Mouse (Mus musculus) testis, adult 2 months (tissue): ENCODE results near the gene Loxl4.

Experiments
- CTCF ChIP-seq: fragments of 200-500 bp; IDR thresholded peaks from 2 replicates; pipeline ENCODE4 v1.5.1; 2012; ENCODE audit warnings: low read depth, mild to moderate bottlenecking, inconsistent platforms, low read length, moderate library complexity; ENCODE audit not compliant: control insufficient read depth, insufficient read depth, insufficient replicate concordance
- POLR2A ChIP-seq: fragments of 200-500 bp; IDR thresholded peaks from 2 replicates; pipeline ENCODE4 v1.6.1; 2012; ENCODE audit warnings: low read depth, mild to moderate bottlenecking, inconsistent platforms, low read length, moderate library complexity; ENCODE audit not compliant: control insufficient read depth

DNA sequence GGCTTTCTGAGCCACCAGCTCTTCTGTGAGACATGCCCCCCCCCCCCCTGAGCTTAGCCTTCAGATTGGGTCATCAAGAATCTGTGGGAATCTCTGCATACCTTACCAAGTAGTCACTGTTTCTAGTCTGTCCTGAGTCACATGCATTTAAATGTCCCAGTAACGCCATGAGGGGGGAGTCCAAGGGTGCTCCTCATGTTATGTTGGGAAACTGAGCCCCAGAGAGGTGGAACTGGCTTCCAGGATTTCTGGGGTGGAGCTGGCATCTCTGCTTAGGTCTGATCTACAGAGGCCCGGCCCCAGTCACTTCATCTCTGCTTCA is 47.6 kb upstream of the Loxl4 start:
- TF ChIP-seq CTCF (no peak), POLR2A (no peak)
